Comparison of ENCODE assay signal across 30 mouse cellular contexts in genomic region chr7:99193926-99194325, GRCm38 (mm10). TPM values are rescaled to one million over a fixed set of nuclear protein-coding genes. Genes with fewer than 3 reads are reported as not detected.
"Had no signal": no experiment of that assay in that cellular context is flagged by ENCODE, and none has a peak within 500 bp of the region (broad histone marks: within the 10 kb centered on the region; RNA-seq: fewer than 3 reads in every experiment).

No protein-coding gene starts in this region.

- H3K4me1 ChIP-seq: embryonic facial prominence, embryonic 10.5 days; embryonic facial prominence, embryonic 12.5 days; embryonic facial prominence, embryonic 13.5 days; forebrain, embryonic 10.5 days; forebrain, embryonic 12.5 days; forebrain, embryonic 13.5 days; forebrain, embryonic 15.5 days had no signal

- H3K4me2 ChIP-seq: embryonic facial prominence, embryonic 12.5 days; embryonic facial prominence, embryonic 13.5 days; embryonic facial prominence, embryonic 15.5 days; forebrain, embryonic 12.5 days; forebrain, embryonic 13.5 days; forebrain, embryonic 15.5 days had no signal

- DNase-seq: cerebellum, adult 18-20 months; cerebellum, adult 2 months; cerebellum, adult 8-10 months; cerebellum, adult 9-10 months; cerebellum, adult 9-11 months; cerebellum, postnatal 10 days; cerebellum, postnatal 14 days; cerebellum, postnatal 25 days; cerebellum, postnatal 36 days; embryo, embryonic 11 days; forebrain, postnatal 0 days; gastrocnemius, adult 2 months; gastrocnemius, postnatal 10 days; gastrocnemius, postnatal 14 days; gastrocnemius, postnatal 25 days; gastrocnemius, postnatal 36 days; heart, adult 11 months had no signal

- H3K27ac ChIP-seq: embryonic facial prominence, embryonic 10.5 days; embryonic facial prominence, embryonic 12.5 days; embryonic facial prominence, embryonic 13.5 days; embryonic facial prominence, embryonic 15.5 days; forebrain, embryonic 10.5 days; forebrain, embryonic 12.5 days; forebrain, embryonic 13.5 days; forebrain, embryonic 15.5 days; gastrocnemius, adult 2 months had no signal

- H3K9me3 ChIP-seq: embryonic facial prominence, embryonic 10.5 days; embryonic facial prominence, embryonic 12.5 days; embryonic facial prominence, embryonic 13.5 days; embryonic facial prominence, embryonic 15.5 days; forebrain, embryonic 10.5 days; forebrain, embryonic 12.5 days; forebrain, embryonic 13.5 days; forebrain, embryonic 15.5 days had no signal

- H3K27me3 ChIP-seq: embryonic facial prominence, embryonic 12.5 days; embryonic facial prominence, embryonic 13.5 days; embryonic facial prominence, embryonic 15.5 days; forebrain, embryonic 12.5 days; forebrain, embryonic 13.5 days; forebrain, embryonic 15.5 days had no signal

- H3K36me3 ChIP-seq: embryonic facial prominence, embryonic 10.5 days; embryonic facial prominence, embryonic 12.5 days; embryonic facial prominence, embryonic 13.5 days; embryonic facial prominence, embryonic 15.5 days; forebrain, embryonic 10.5 days; forebrain, embryonic 12.5 days; forebrain, embryonic 15.5 days had no signal

- ATAC-seq: forebrain, embryonic 13.5 days; forebrain, embryonic 14.5 days; forebrain, embryonic 15.5 days; forebrain, embryonic 16.5 days; forebrain, postnatal 0 days had no signal

- H3K9ac ChIP-seq: embryonic facial prominence, embryonic 12.5 days; embryonic facial prominence, embryonic 13.5 days; embryonic facial prominence, embryonic 15.5 days; forebrain, embryonic 12.5 days; forebrain, embryonic 13.5 days; forebrain, embryonic 15.5 days; forebrain, postnatal 0 days had no signal

- H3K4me3 ChIP-seq: embryonic facial prominence, embryonic 10.5 days; embryonic facial prominence, embryonic 12.5 days; embryonic facial prominence, embryonic 13.5 days; embryonic facial prominence, embryonic 15.5 days; erythroblast, embryonic 14.5 days; forebrain, embryonic 10.5 days; forebrain, embryonic 12.5 days; forebrain, embryonic 13.5 days; forebrain, embryonic 15.5 days; gastrocnemius, adult 2 months had no signal

RNA-seq across cellular contexts. Expression of gene Mogat2, which starts 44.5 kb away (rescaled TPM):
- total RNA-seq: gastrocnemius, adult 18-20 months; gastrocnemius, adult 2 months; gastrocnemius, adult 8-10 months; gastrocnemius, postnatal 25 days; gastrocnemius, postnatal 36 days had no signal
- polyA plus RNA-seq: cerebellum, adult 2 months; erythroblast, embryonic 14.5 days had no signal
